Mouse (Mus musculus): ENCODE measurements around the gene Rgma. TPM values are rescaled to one million over a fixed set of nuclear protein-coding genes. Genes with fewer than 3 reads are reported as not detected.

Gene Rgma
- polyA plus RNA-seq, 1 experiment: 9.3 TPM

- TF ChIP-seq CTCF (IDR thresholded peaks at IDR 0.05; ENCODE audit: control insufficient read depth, insufficient read depth, insufficient replicate concordance, low read depth, low read length) (no peak), POLR2A (IDR thresholded peaks at IDR 0.05; ENCODE audit: control insufficient read depth, low read depth, low read length) (no peak)
- Histone ChIP-seq H3K4me3 (ENCODE audit: control insufficient read depth, low read depth, low read length) (no peak overlapping the region), H3K27ac (ENCODE audit: control insufficient read depth, insufficient read depth, low read depth, low read length) (no peak overlapping the region), H3K4me1 (ENCODE audit: control insufficient read depth, insufficient read depth, low read length) (peaks cover 2% of the 10 kb centered on the region), H3K27me3 (ENCODE audit: control insufficient read depth, insufficient read depth, low read length) (no peaks in the 10 kb centered on the region), H3K36me3 (ENCODE audit: control insufficient read depth, insufficient read depth, low read length) (no peaks in the 10 kb centered on the region)
Observed at GRCm38 (mm10) chr7:73419375-73419774, 44.1 kb downstream of the Rgma start.

GRCm38 (mm10) chr7:73420827-73421226 lies 45.5 kb downstream of the Rgma start:
- Histone ChIP-seq H3K36me3 (ENCODE audit: control insufficient read depth, insufficient read depth, low read length) (no peaks in the 10 kb centered on the region), H3K27ac (ENCODE audit: control insufficient read depth, insufficient read depth, low read depth, low read length) (no peak overlapping the region)

DNA sequence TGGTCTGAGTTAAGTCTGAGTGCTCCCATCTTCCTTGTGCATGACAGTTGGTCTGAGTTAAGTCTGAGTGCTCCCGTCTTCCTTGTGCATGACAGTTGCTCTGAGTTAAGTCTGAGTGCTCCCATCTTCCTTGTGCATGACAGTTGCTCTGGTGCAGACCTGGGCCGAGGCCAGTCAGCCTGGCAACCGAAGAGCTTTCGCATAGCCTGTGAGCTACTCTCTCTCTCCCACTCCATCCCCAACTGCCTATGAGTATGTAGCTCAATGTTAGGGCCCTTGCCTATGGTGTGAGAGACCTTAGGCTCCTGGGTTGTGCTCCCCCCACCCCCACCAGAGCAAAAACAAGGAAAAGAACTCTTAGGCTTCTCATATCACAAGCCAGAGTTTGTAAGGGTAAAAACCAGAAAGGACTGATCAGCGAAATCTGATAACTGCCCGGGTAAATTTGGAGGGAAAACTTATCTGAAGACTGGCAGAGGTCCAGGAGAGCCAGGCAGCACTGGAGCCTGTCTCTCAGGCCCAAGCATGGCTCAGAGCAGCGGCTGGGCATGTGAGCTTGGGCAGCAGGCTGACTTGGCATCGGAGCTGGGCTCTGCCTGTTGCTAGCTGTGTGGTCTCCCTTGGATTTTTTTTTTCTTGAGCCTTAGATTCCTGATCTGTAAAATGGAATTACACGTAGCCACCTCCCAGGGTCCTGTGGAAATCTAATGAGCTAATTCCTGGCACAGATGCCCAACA lies 46.1 kb downstream of the Rgma start:
- Histone ChIP-seq H3K36me3 (ENCODE audit: control insufficient read depth, insufficient read depth, low read length) (no peaks in the 10 kb centered on the region), H3K27me3 (ENCODE audit: control insufficient read depth, insufficient read depth, low read length) (no peaks in the 10 kb centered on the region), H3K4me1 (ENCODE audit: control insufficient read depth, insufficient read depth, low read length) (peaks cover 2% of the 10 kb centered on the region), H3K4me3 (ENCODE audit: control insufficient read depth, low read depth, low read length) (no peak overlapping the region), H3K27ac (ENCODE audit: control insufficient read depth, insufficient read depth, low read depth, low read length) (peak overlapping the region; percentile 33; the same call in 1 of the 2 replicates)
- TF ChIP-seq POLR2A (IDR thresholded peaks at IDR 0.05; ENCODE audit: control insufficient read depth, low read depth, low read length): no peak

More at GRCm38 (mm10) chr7:73420827-73421226, 45.5 kb downstream of the Rgma start:
- no peak for TF ChIP-seq POLR2A (IDR thresholded peaks at IDR 0.05; ENCODE audit: control insufficient read depth, low read depth, low read length)
- Histone ChIP-seq H3K4me1 (ENCODE audit: control insufficient read depth, insufficient read depth, low read length) (peaks cover 2% of the 10 kb centered on the region), H3K27me3 (ENCODE audit: control insufficient read depth, insufficient read depth, low read length) (no peaks in the 10 kb centered on the region), H3K4me3 (ENCODE audit: control insufficient read depth, low read depth, low read length) (no peak overlapping the region)

DNA sequence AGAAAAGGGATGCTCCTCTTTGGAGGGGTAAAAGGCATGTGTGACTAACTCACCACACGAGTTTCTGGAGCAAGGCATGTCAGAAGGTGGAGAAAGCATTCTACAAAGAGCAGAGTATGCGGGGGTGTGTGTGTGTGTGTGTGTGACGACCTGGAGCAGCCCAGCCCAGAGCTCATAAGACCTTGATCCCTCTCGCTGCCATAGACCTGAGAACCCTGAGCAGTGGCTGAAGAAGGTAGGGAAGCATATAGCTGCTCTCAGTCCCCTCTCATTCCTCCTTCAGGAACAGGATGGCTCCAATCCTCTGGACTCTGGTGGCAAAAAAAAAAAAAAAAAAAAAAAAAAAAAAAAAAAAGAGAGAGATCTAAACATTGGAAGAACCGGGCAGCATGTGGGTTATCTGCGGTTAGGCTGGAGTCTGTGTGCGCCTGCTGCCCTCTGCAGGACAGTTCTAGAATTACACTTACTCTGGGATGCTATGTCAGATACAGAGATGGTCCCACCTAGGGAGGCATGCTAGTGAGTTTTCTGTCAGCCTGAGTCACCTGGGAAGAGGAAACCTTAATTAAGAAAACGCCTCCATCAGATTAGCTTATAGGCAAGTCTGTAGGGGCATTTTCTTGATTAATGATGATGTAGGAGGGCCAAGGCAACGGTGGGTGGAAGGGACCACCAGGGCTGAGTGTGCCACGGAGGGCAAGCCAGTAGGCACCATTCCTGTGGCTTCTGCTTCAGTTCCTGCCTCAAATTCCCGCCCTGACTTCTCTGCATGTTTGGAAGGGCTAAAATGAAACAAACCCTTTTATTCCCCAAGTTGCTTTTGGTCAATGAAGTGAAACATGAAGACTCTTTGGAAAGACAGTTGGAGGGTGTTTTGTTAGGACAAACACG lies 47.2 kb downstream of the Rgma start:
- Histone ChIP-seq H3K4me1 (ENCODE audit: control insufficient read depth, insufficient read depth, low read length) (peaks cover 2% of the 10 kb centered on the region), H3K27me3 (ENCODE audit: control insufficient read depth, insufficient read depth, low read length) (no peaks in the 10 kb centered on the region), H3K36me3 (ENCODE audit: control insufficient read depth, insufficient read depth, low read length) (no peaks in the 10 kb centered on the region), H3K4me3 (ENCODE audit: control insufficient read depth, low read depth, low read length) (no peak overlapping the region), H3K27ac (ENCODE audit: control insufficient read depth, insufficient read depth, low read depth, low read length) (no peak overlapping the region)
- TF ChIP-seq POLR2A (IDR thresholded peaks at IDR 0.05; ENCODE audit: control insufficient read depth, low read depth, low read length) (no peak), CTCF (IDR thresholded peaks at IDR 0.05; ENCODE audit: control insufficient read depth, insufficient read depth, insufficient replicate concordance, low read depth, low read length) (peak; percentile 91; the same call in 1 of the 2 replicates)

DNA sequence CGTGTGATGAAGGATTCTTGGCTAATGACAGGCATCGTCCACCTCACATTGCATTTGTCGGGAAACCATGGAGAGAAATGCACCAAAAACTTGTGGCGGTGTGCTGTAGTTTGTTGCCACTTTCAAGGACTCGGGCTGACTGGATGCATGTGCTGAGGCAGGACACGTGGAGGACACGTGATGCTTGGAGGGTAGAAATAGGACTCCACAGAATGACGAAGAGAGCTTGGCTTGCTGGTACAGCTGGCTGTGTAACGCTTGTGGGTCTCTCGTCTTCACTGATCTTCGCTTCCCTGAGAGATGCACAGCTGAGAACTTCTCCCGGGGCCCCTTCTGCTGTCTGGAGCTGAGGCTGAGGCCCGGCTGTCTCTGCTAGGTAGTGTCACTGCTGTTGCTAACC lies 47.9 kb downstream of the Rgma start:
- Histone ChIP-seq H3K27me3 (ENCODE audit: control insufficient read depth, insufficient read depth, low read length) (no peaks in the 10 kb centered on the region), H3K4me3 (ENCODE audit: control insufficient read depth, low read depth, low read length) (no peak overlapping the region), H3K4me1 (ENCODE audit: control insufficient read depth, insufficient read depth, low read length) (peaks cover 2% of the 10 kb centered on the region), H3K27ac (ENCODE audit: control insufficient read depth, insufficient read depth, low read depth, low read length) (no peak overlapping the region), H3K36me3 (ENCODE audit: control insufficient read depth, insufficient read depth, low read length) (no peaks in the 10 kb centered on the region)
- TF ChIP-seq CTCF (IDR thresholded peaks at IDR 0.05; ENCODE audit: control insufficient read depth, insufficient read depth, insufficient replicate concordance, low read depth, low read length) (no peak), POLR2A (IDR thresholded peaks at IDR 0.05; ENCODE audit: control insufficient read depth, low read depth, low read length) (no peak)

GRCm38 (mm10) chr7:73424243-73424642 lies 48.9 kb downstream of the Rgma start:
- Histone ChIP-seq H3K36me3 (ENCODE audit: control insufficient read depth, insufficient read depth, low read length) (no peaks in the 10 kb centered on the region), H3K4me3 (ENCODE audit: control insufficient read depth, low read depth, low read length) (no peak overlapping the region), H3K4me1 (ENCODE audit: control insufficient read depth, insufficient read depth, low read length) (peaks cover 2% of the 10 kb centered on the region), H3K27me3 (ENCODE audit: control insufficient read depth, insufficient read depth, low read length) (no peaks in the 10 kb centered on the region), H3K27ac (ENCODE audit: control insufficient read depth, insufficient read depth, low read depth, low read length) (no peak overlapping the region)
- no peak for TF ChIP-seq CTCF (IDR thresholded peaks at IDR 0.05; ENCODE audit: control insufficient read depth, insufficient read depth, insufficient replicate concordance, low read depth, low read length)
- TF ChIP-seq POLR2A (IDR thresholded peaks at IDR 0.05; ENCODE audit: control insufficient read depth, low read depth, low read length): no peak

- peaks cover under 1% of the 10 kb centered on the region for H3K36me3 ChIP-seq (ENCODE audit: control insufficient read depth, insufficient read depth, low read length)
- no peaks in the 10 kb centered on the region for H3K27me3 ChIP-seq (ENCODE audit: control insufficient read depth, insufficient read depth, low read length)
- H3K27ac ChIP-seq (ENCODE audit: control insufficient read depth, insufficient read depth, low read depth, low read length): no peak overlapping the region
Observed at GRCm38 (mm10) chr7:73424705-73425104, 49.4 kb downstream of the Rgma start.

More at GRCm38 (mm10) chr7:73424705-73425104, 49.4 kb downstream of the Rgma start:
- TF ChIP-seq POLR2A (IDR thresholded peaks at IDR 0.05; ENCODE audit: control insufficient read depth, low read depth, low read length): no peak
- TF ChIP-seq CTCF (IDR thresholded peaks at IDR 0.05; ENCODE audit: control insufficient read depth, insufficient read depth, insufficient replicate concordance, low read depth, low read length): no peak
- peaks cover 2% of the 10 kb centered on the region for H3K4me1 ChIP-seq (ENCODE audit: control insufficient read depth, insufficient read depth, low read length)
- H3K4me3 ChIP-seq (ENCODE audit: control insufficient read depth, low read depth, low read length): no peak overlapping the region
